Mouse (Mus musculus): ENCODE results near the gene Opn4. TPM values are rescaled to one million over a fixed set of nuclear protein-coding genes. Genes with fewer than 3 reads are reported as not detected.

Gene Opn4
- not detected in 2 replicates for polyA plus RNA-seq (2012; ENCODE audit: low replicate concordance)

GRCm38 (mm10) chr14:34599941-34600340 lies at the start of gene Opn4:
Gene Opn4 (minus strand): TSS chr14:34600142.

GRCm38 (mm10) chr14:34588498-34588897 lies 11.4 kb downstream of the Opn4 start, which contains the start of gene Ldb3:
Gene Ldb3 (minus strand): TSS chr14:34588682.

Other genes starting within 250 kb of the Opn4 start
- not detected in 2 replicates for gene Fam25c, start 244.7 kb downstream of the Opn4 start, polyA plus RNA-seq (2012; ENCODE audit: low replicate concordance)
- gene Sncg, start 225.4 kb downstream of the Opn4 start, polyA plus RNA-seq (2012; ENCODE audit: low replicate concordance), result not detected in 2 replicates
- gene Mmrn2, start 224.7 kb downstream of the Opn4 start, polyA plus RNA-seq (2012; ENCODE audit: low replicate concordance), result 0.10 and 0.71 TPM in 2 replicates
- gene Bmpr1a, start 96.8 kb downstream of the Opn4 start, polyA plus RNA-seq (2012; ENCODE audit: low replicate concordance), result 0.10 and 0.37 TPM in 2 replicates
- not detected in 2 replicates for gene 9230112D13Rik, start 77.3 kb downstream of the Opn4 start, polyA plus RNA-seq (2012; ENCODE audit: low replicate concordance)
- gene Ldb3, start 11.5 kb downstream of the Opn4 start, polyA plus RNA-seq (2012; ENCODE audit: low replicate concordance), result not detected in 2 replicates
- 12.1 and 14.5 TPM in 2 replicates for gene Wapl, start 73.8 kb upstream of the Opn4 start, polyA plus RNA-seq (2012; ENCODE audit: low replicate concordance)
- gene Grid1, start 220.0 kb upstream of the Opn4 start, polyA plus RNA-seq (2012; ENCODE audit: low replicate concordance), result not detected in 2 replicates

Measured in hematopoietic multipotent progenitor cell, adult 10-12 weeks (in vitro differentiated cells).